Mouse (Mus musculus) G1E (cell line): ENCODE measurements around the gene Serp1. TPM values are rescaled to one million over a fixed set of nuclear protein-coding genes. Genes with fewer than 3 reads are reported as not detected.
A peak's percentile ranks its signal among the peaks of the same experiment; 100 is the strongest.

Source experiments
- ATAC-seq: 2 replicates; pipeline ENCODE4 v1.8.0; 2016; ENCODE audit warnings: mild to moderate bottlenecking; ENCODE audit not compliant: insufficient number of reproducible peaks, poor library complexity, low FRiP score, severe bottlenecking; ENCODE audit errors: extremely low read depth
- DNase-seq: peaks from one replicate; pipeline ENCODE4 v3.0.0; 2012; ENCODE audit warnings: low spot score
- H3K27me3 ChIP-seq: 2 replicates; pipeline ENCODE4 v1.6.1; 2012; ENCODE audit warnings: mild to moderate bottlenecking, low read length, inconsistent platforms; ENCODE audit not compliant: insufficient read depth
- H3K36me3 ChIP-seq: replicated peaks from 2 replicates; pipeline ENCODE3; 2012; ENCODE audit warnings: mild to moderate bottlenecking, inconsistent platforms
- H3K4me1 ChIP-seq: 2 replicates; pipeline ENCODE4 v1.6.1; 2012; ENCODE audit warnings: low read depth, low read length, inconsistent platforms, mixed read lengths; ENCODE audit not compliant: insufficient read depth
- H3K4me3 ChIP-seq: 2 replicates; pipeline ENCODE4 v1.5.1; 2012; ENCODE audit warnings: low read depth, mild to moderate bottlenecking, inconsistent platforms, low read length, moderate library complexity, mixed read lengths
- H3K9me3 ChIP-seq: replicated peaks from 2 replicates; pipeline ENCODE4 v1.6.1; 2012; ENCODE audit warnings: inconsistent platforms
- CTCF ChIP-seq: IDR thresholded peaks from 2 replicates; pipeline ENCODE4 v1.5.1; 2012; ENCODE audit warnings: low read depth, low read length, inconsistent platforms, mixed read lengths
- GATA1 ChIP-seq: IDR thresholded peaks from 2 replicates; pipeline ENCODE4 v1.6.1; 2012; ENCODE audit warnings: borderline replicate concordance, low read length, inconsistent platforms, mixed read lengths
- GATA2 ChIP-seq: IDR thresholded peaks from 2 replicates; pipeline ENCODE4 v1.6.1; 2012; ENCODE audit warnings: low read depth, low read length, inconsistent platforms, borderline replicate concordance
- POLR2AphosphoS5 ChIP-seq: IDR thresholded peaks from 2 replicates; pipeline ENCODE4 v1.6.1; 2012; ENCODE audit warnings: low read depth, low read length, inconsistent platforms; ENCODE audit not compliant: insufficient replicate concordance
- TAL1 ChIP-seq: conservative IDR thresholded peaks from 2 replicates; pipeline ENCODE4 v1.6.1; 2012; ENCODE audit warnings: low read depth, low read length, inconsistent platforms, mixed read lengths
- polyA plus RNA-seq: library from polyadenylated mRNA; stranded (reverse); fragments of >175 nt; gene quantifications from 2 replicates; pipeline ENCODE4 v1.2.3, GENCODE M21; 2012
- total RNA-seq, 2 experiments: library from RNA; stranded (forward) in 1 of 2; stranded (reverse) in 1 of 2; fragments of 200-1000 nt in 1 of 2; fragments of >200 nt in 1 of 2; fragmentation: Nextera tagmentation in 1 of 2; gene quantifications; 2 replicates each; pipeline ENCODE4 v1.2.3; 2014 to 2017

Gene Serp1
- total and polyA plus RNA-seq, 3 experiments: 60.5 to 102 (median 89.9) TPM

- H3K27me3 ChIP-seq: no peaks in the 10 kb centered on the region
- H3K36me3 ChIP-seq: peaks cover 67% of the 10 kb centered on the region
- DNase-seq (no peak), ATAC-seq (no peak)
- H3K4me3 ChIP-seq: no peak overlapping the region
- no peaks in the 10 kb centered on the region for H3K9me3 ChIP-seq
- no peak for TF ChIP-seq POLR2AphosphoS5
- TF ChIP-seq GATA1: no peak
- TF ChIP-seq GATA2: no peak
- TF ChIP-seq CTCF: no peak
- no peak for TF ChIP-seq TAL1
- H3K4me1 ChIP-seq: no peaks in the 10 kb centered on the region
Measured at GRCm38 (mm10) chr3:58536573-58536972, 10.9 kb upstream of the Serp1 start.

DNA sequence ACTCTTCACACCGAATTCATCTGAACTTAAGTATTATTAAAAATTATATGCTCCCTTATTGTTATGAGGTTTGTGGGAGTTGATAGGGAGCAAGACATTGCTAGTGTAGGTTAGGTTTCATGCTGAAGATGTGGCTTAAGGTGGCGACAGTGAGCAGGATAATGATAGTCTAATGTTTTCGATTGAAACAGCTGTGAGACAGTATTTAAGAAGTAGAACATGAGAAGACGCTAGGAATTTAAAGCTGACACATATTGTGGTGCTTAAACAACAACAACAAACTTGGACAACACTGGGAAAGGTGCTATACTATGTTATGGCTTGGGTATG lies 681 bp upstream of the Serp1 start:
- no peak for ATAC-seq
- TF ChIP-seq POLR2AphosphoS5 (no peak), TAL1 (no peak), GATA2 (no peak), GATA1 (no peak), CTCF (no peak)

DNA sequence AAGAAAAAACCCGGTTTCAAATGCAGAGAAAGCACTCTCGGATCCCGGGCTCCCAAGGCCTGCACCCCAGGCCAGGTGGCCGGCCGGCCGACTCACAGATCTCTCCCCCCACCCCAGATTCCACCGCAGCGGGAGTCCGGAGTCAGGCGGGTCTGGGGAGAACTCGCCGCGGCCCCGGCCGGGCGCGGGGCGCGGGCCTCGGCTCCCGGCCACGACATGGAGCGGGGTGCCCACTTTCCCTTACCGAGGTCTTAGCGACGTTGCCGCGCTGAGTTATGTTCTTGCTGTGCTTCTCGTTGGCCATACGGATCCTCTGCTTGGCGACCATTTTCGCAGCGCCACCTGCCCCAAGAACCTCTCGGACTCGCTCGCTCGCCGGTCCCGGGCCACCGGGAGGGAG lies 526 bp downstream of the Serp1 start:
- Histone ChIP-seq H3K36me3 (peaks cover 47% of the 10 kb centered on the region), H3K27me3 (no peaks in the 10 kb centered on the region), H3K9me3 (no peaks in the 10 kb centered on the region), H3K4me3 (peak overlapping the region; percentile 96), H3K4me1 (peaks cover 30% of the 10 kb centered on the region)
- ATAC-seq: no peak
- peak; percentile 23 for DNase-seq
- TF ChIP-seq GATA1 (no peak), POLR2AphosphoS5 (no peak), CTCF (no peak), TAL1 (no peak), GATA2 (no peak)

More for the DNA sequence above, 681 bp upstream of the Serp1 start:
- Histone ChIP-seq H3K4me1 (peaks cover 30% of the 10 kb centered on the region), H3K27me3 (no peaks in the 10 kb centered on the region), H3K36me3 (peaks cover 46% of the 10 kb centered on the region), H3K9me3 (no peaks in the 10 kb centered on the region), H3K4me3 (peak overlapping the region; percentile 96)
- no peak for DNase-seq

DNA sequence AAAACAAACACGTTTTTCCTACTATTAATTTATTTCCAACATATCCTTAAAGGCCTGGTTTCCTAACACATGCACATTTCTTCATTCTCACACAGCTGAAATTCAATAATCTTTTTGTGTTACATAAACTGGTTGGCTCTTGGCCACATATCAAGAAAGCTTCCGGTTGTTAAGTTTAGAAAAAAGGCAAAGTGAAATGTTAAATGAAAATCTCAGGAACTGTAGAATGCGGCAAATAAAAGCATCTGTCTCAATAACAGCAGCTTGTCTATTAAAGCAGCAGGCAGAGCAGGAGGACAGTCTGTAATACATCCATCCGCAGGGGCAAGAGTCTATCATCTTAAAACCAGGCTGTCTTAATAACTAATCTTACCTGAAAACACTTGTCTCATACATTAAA lies 1.4 kb downstream of the Serp1 start:
- no peaks in the 10 kb centered on the region for H3K9me3 ChIP-seq
- ATAC-seq: no peak
- H3K4me1 ChIP-seq: peaks cover 27% of the 10 kb centered on the region
- peak overlapping the region; percentile 96 for H3K4me3 ChIP-seq
- no peak for DNase-seq
- TF ChIP-seq POLR2AphosphoS5 (no peak), CTCF (no peak), GATA2 (no peak), TAL1 (no peak), GATA1 (no peak)
- H3K36me3 ChIP-seq: peaks cover 45% of the 10 kb centered on the region
- no peaks in the 10 kb centered on the region for H3K27me3 ChIP-seq

GRCm38 (mm10) chr3:58523386-58523785 lies 2.3 kb downstream of the Serp1 start:
- H3K36me3 ChIP-seq: peaks cover 37% of the 10 kb centered on the region
- ATAC-seq: no peak
- no peak for TF ChIP-seq GATA2
- TF ChIP-seq CTCF: no peak
- TF ChIP-seq POLR2AphosphoS5: no peak
- no peak for TF ChIP-seq GATA1
- no peak for TF ChIP-seq TAL1
- H3K9me3 ChIP-seq: no peaks in the 10 kb centered on the region
- no peaks in the 10 kb centered on the region for H3K27me3 ChIP-seq
- no peak for DNase-seq
- peaks cover 24% of the 10 kb centered on the region for H3K4me1 ChIP-seq
- H3K4me3 ChIP-seq: no peak overlapping the region; the same call in 1 of the 2 replicates

DNA sequence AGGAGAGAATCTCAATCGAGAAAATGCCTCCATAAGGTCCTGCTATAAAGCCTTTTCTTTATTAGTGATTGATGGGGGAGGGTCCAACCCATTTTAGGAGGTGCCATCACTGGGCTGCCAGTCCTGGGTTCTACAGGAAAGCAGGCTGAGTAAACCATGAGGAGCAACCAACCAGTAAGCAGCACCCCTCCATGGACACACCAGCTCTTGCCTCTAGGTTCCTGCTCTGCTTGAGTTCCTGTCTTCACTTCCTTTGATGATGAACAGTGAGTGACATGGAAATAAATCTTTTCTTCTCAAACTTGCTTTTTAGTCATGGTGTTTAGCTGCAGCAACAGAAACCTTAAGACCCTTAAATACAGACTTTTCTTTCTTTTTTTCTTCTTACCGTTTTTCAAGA lies 4.3 kb downstream of the Serp1 start:
- no peak overlapping the region for H3K4me3 ChIP-seq
- DNase-seq (no peak), ATAC-seq (no peak)
- peaks cover 36% of the 10 kb centered on the region for H3K36me3 ChIP-seq
- TF ChIP-seq GATA2 (no peak), TAL1 (no peak), CTCF (no peak), POLR2AphosphoS5 (no peak), GATA1 (no peak)
- peaks cover 20% of the 10 kb centered on the region for H3K4me1 ChIP-seq
- no peaks in the 10 kb centered on the region for H3K27me3 ChIP-seq
- H3K9me3 ChIP-seq: no peaks in the 10 kb centered on the region

DNA sequence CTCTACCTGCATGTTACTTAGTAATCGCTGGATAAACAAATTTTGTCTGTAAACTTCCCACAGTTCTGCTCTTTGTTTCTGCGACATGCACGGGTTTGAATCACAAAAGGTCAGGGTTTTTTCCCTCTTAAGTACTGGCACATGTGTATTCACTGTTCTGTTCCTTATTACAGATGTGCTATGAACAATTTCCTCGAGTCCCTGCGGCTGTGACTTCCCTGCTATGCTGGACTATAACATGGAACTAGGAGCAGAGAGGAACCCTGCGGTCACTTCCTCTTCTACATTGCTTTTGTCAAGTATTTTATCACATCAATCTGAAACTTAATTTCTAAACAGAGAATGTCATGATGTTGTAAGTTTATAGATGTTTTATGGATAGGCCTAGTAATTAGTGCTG lies 5.4 kb downstream of the Serp1 start:
- Histone ChIP-seq H3K4me3 (no peak overlapping the region), H3K4me1 (peaks cover 20% of the 10 kb centered on the region), H3K36me3 (peaks cover 36% of the 10 kb centered on the region), H3K9me3 (no peaks in the 10 kb centered on the region), H3K27me3 (no peaks in the 10 kb centered on the region)
- TF ChIP-seq POLR2AphosphoS5 (no peak), TAL1 (no peak), GATA2 (no peak), CTCF (no peak), GATA1 (no peak)
- DNase-seq (no peak), ATAC-seq (no peak)
